Mouse (Mus musculus) stomach, embryonic 16.5 days (tissue): ENCODE data around the gene Nrip1. TPM values are rescaled to one million over a fixed set of nuclear protein-coding genes. Genes with fewer than 3 reads are reported as not detected.

Experiments used
- ATAC-seq: fragments of 200-750 bp; cut with Nextera tagmentation; 2 replicates; pipeline ENCODE4 v1.8.0; 2017; ENCODE audit warnings: moderate number of reproducible peaks, moderate TSS enrichment; ENCODE audit not compliant: insufficient read depth, low FRiP score
- H3K27ac ChIP-seq: fragments of 300-500 bp; sonication (generic); 2 replicates; pipeline ENCODE4 v1.5.1; 2014; ENCODE audit warnings: low read length
- H3K27me3 ChIP-seq: fragments of 300-500 bp; sonication (generic); 2 replicates; pipeline ENCODE4 v1.6.1; 2014; ENCODE audit warnings: low read length, control low read depth, mixed read lengths; ENCODE audit not compliant: control insufficient read depth, insufficient read depth
- H3K36me3 ChIP-seq: fragments of 300-500 bp; sonication (generic); 2 replicates; pipeline ENCODE4 v1.6.1; 2014; ENCODE audit warnings: low read length; ENCODE audit not compliant: control insufficient read depth, insufficient read depth
- H3K4me1 ChIP-seq: fragments of 300-500 bp; sonication (generic); 2 replicates; pipeline ENCODE4 v1.6.1; 2014; ENCODE audit warnings: low read length, control low read depth, mixed read lengths; ENCODE audit not compliant: control insufficient read depth, insufficient read depth
- H3K4me2 ChIP-seq: fragments of 300-500 bp; sonication (generic); 2 replicates; pipeline ENCODE4 v1.6.1; 2014; ENCODE audit warnings: low read depth, low read length, mixed read lengths
- H3K4me3 ChIP-seq: fragments of 300-500 bp; sonication (generic); replicated peaks from 2 replicates; pipeline ENCODE4 v1.5.1; 2014; ENCODE audit warnings: mild to moderate bottlenecking, low read length
- H3K9ac ChIP-seq: fragments of 300-500 bp; sonication (generic); 2 replicates; pipeline ENCODE4 v1.6.1; 2014; ENCODE audit warnings: low read length
- H3K9me3 ChIP-seq: fragments of 300-500 bp; sonication (generic); replicated peaks from 2 replicates; pipeline ENCODE4 v1.6.1; 2016; ENCODE audit warnings: low read length, control low read depth; ENCODE audit not compliant: control insufficient read depth
- WGBS: fragments of 180-500 bp; shearing (Covaris S2); extraction: QIAGEN DNeasy Blood & Tissue Kit; methylation state at CpG from one replicate; pipeline ENCODE4 v1.1.7; 2014; 5-methylcytosine and 5-hydroxymethylcytosine counted together
- polyA plus RNA-seq: library from polyadenylated mRNA; unstranded; fragments of >200 nt; fragmentation: Nextera tagmentation; extraction: Ambion mirVana; gene quantifications from 2 replicates; pipeline ENCODE4 v1.2.1, GENCODE M21; 2015

Gene Nrip1
- polyA plus RNA-seq, 1 experiment from 2014 or later, result 34.8 TPM

GRCm38 (mm10) chr16:76325315-76325710, 48.3 kb downstream of the Nrip1 start:
- Histone ChIP-seq H3K36me3 (no peaks in the 10 kb centered on the region), H3K9ac (no peak overlapping the region), H3K9me3 (no peaks in the 10 kb centered on the region), H3K27ac (no peak overlapping the region), H3K4me2 (no peak overlapping the region), H3K4me1 (peaks cover 28% of the 10 kb centered on the region), H3K4me3 (no peak overlapping the region), H3K27me3 (no peaks in the 10 kb centered on the region)
- no peak for ATAC-seq
- WGBS, result 91% methylated on average over 3 of the region's 3 CpGs

GRCm38 (mm10) chr16:76324411-76325314, 49.0 kb downstream of the Nrip1 start:
- Histone ChIP-seq H3K9me3 (no peaks in the 10 kb centered on the region), H3K27me3 (no peaks in the 10 kb centered on the region), H3K27ac (no peak overlapping the region), H3K9ac (no peak overlapping the region), H3K4me1 (peaks cover 33% of the 10 kb centered on the region), H3K4me2 (no peak overlapping the region), H3K4me3 (no peak overlapping the region), H3K36me3 (no peaks in the 10 kb centered on the region)
- 78% methylated on average over 3 of the region's 4 CpGs for WGBS
- ATAC-seq, result no peak

- H3K4me1 ChIP-seq, result peaks cover 34% of the 10 kb centered on the region
- 0 out of 2 replicates have a peak, but pooled peaks have one; percentile 49 for ATAC-seq
- no peak overlapping the region for H3K9ac ChIP-seq
- H3K27ac ChIP-seq, result no peak overlapping the region
- H3K27me3 ChIP-seq, result no peaks in the 10 kb centered on the region
- no peaks in the 10 kb centered on the region for H3K9me3 ChIP-seq
- no peak overlapping the region for H3K4me2 ChIP-seq
- WGBS, result 81% methylated on average over 4 of the region's 4 CpGs
- no peaks in the 10 kb centered on the region for H3K36me3 ChIP-seq
- H3K4me3 ChIP-seq, result no peak overlapping the region
Observed at GRCm38 (mm10) chr16:76323594-76324307, 49.9 kb downstream of the Nrip1 start.

GRCm38 (mm10) chr16:76323141-76323540, 50.5 kb downstream of the Nrip1 start:
- Histone ChIP-seq H3K4me3 (no peak overlapping the region), H3K27ac (no peak overlapping the region), H3K4me2 (no peak overlapping the region), H3K27me3 (no peaks in the 10 kb centered on the region), H3K9me3 (no peaks in the 10 kb centered on the region), H3K4me1 (peaks cover 34% of the 10 kb centered on the region), H3K36me3 (no peaks in the 10 kb centered on the region), H3K9ac (no peak overlapping the region)
- ATAC-seq, result no peak
- WGBS, result 97% methylated on average over 2 of the region's 2 CpGs

- H3K4me2 ChIP-seq, result 0 out of 2 replicates have a peak overlapping the region, but pooled peaks have one; percentile 19
- H3K27ac ChIP-seq, result peak overlapping the region; percentile 21; the same call in 1 of the 2 replicates
- H3K36me3 ChIP-seq, result no peaks in the 10 kb centered on the region
- 19% methylated on average over 11 of the region's 11 CpGs for WGBS
- H3K27me3 ChIP-seq, result no peaks in the 10 kb centered on the region
- peaks cover 32% of the 10 kb centered on the region for H3K4me1 ChIP-seq
- ATAC-seq, result no peak
- no peak overlapping the region for H3K4me3 ChIP-seq
- H3K9ac ChIP-seq, result no peak overlapping the region
- H3K9me3 ChIP-seq, result no peaks in the 10 kb centered on the region
Observed at GRCm38 (mm10) chr16:76321527-76322165, 52.0 kb downstream of the Nrip1 start.

- Histone ChIP-seq H3K4me3 (no peak overlapping the region), H3K27me3 (no peaks in the 10 kb centered on the region), H3K9ac (no peak overlapping the region), H3K27ac (no peak overlapping the region), H3K4me1 (peaks cover 28% of the 10 kb centered on the region), H3K4me2 (no peak overlapping the region), H3K9me3 (no peaks in the 10 kb centered on the region), H3K36me3 (no peaks in the 10 kb centered on the region)
- WGBS, result 63% methylated on average over 5 of the region's 5 CpGs
- ATAC-seq, result no peak
Observed at GRCm38 (mm10) chr16:76320118-76320473, 53.5 kb downstream of the Nrip1 start.

GRCm38 (mm10) chr16:76319364-76320117, 54.1 kb downstream of the Nrip1 start:
- Histone ChIP-seq H3K4me3 (no peak overlapping the region), H3K4me1 (peaks cover 30% of the 10 kb centered on the region)
- ATAC-seq, result no peak

GRCm38 (mm10) chr16:76318331-76318922, 55.2 kb downstream of the Nrip1 start:
- Histone ChIP-seq H3K4me3 (no peak overlapping the region), H3K27ac (no peak overlapping the region), H3K27me3 (no peaks in the 10 kb centered on the region), H3K9ac (no peak overlapping the region), H3K4me2 (no peak overlapping the region), H3K36me3 (no peaks in the 10 kb centered on the region), H3K4me1 (peaks cover 29% of the 10 kb centered on the region), H3K9me3 (no peaks in the 10 kb centered on the region)
- no peak for ATAC-seq
- WGBS, result 78% methylated on average over 13 of the region's 13 CpGs

More at GRCm38 (mm10) chr16:76319364-76320117, 54.1 kb downstream of the Nrip1 start:
- no peaks in the 10 kb centered on the region for H3K9me3 ChIP-seq
- 49% methylated on average over 11 of the region's 11 CpGs for WGBS
- H3K27me3 ChIP-seq, result no peaks in the 10 kb centered on the region
- no peak overlapping the region for H3K4me2 ChIP-seq
- H3K27ac ChIP-seq, result no peak overlapping the region
- H3K36me3 ChIP-seq, result no peaks in the 10 kb centered on the region
- H3K9ac ChIP-seq, result no peak overlapping the region
